17 mouse cellular contexts compared by ENCODE assay signal in genomic region chr14:33135170-33135569, GRCm38 (mm10).
"Had no signal": no experiment of that assay in that cellular context is flagged by ENCODE, and none has a peak within 500 bp of the region (broad histone marks: within the 10 kb centered on the region; RNA-seq: fewer than 3 reads in every experiment).

No protein-coding gene starts in this region.

- DNase-seq: gastrocnemius, postnatal 14 days; gastrocnemius, postnatal 36 days; heart, adult 11 months; heart, adult 2 months; heart, postnatal 14 days; heart, postnatal 36 days; kidney, adult 11 months; kidney, adult 2 months; kidney, adult 9 months; kidney, postnatal 14 days; kidney, postnatal 36 days; layer of hippocampus, adult 9-11 months; layer of hippocampus, postnatal 36 days; left cerebral cortex, postnatal 4 days had no signal

- ATAC-seq: hindbrain, postnatal 0 days; intestine, embryonic 16.5 days; liver, embryonic 12.5 days had no signal
